Mouse (Mus musculus): Measurements from ENCODE around the gene Armh3. TPM values are rescaled to one million over a fixed set of nuclear protein-coding genes. Genes with fewer than 3 reads are reported as not detected.

The Armh3 gene
- polyA plus RNA-seq, 1 experiment, result 5.6 TPM

GRCm38 (mm10) chr19:46043380-46043779 is 45.1 kb upstream of the Armh3 start:
- TF ChIP-seq CTCF (IDR thresholded peaks at IDR 0.05; ENCODE audit: extremely low read depth, insufficient read depth, insufficient read length, insufficient replicate concordance) (no peak), POLR2A (IDR thresholded peaks at IDR 0.05; ENCODE audit: low read depth, low read length) (no peak)
- H3K27ac ChIP-seq (ENCODE audit: insufficient read depth, low read length), result peak overlapping the region; percentile 55; the same call in 1 of the 2 replicates
- H3K36me3 ChIP-seq (ENCODE audit: control insufficient read depth, insufficient read depth, low read length), result no peaks in the 10 kb centered on the region
- DNase-seq (ENCODE audit: low read depth in 1 of 2, low spot score in 2 of 2), result no peak
- WGBS, result 49% methylated on average over 7 of the region's 7 CpGs
- no peaks in the 10 kb centered on the region for H3K27me3 ChIP-seq (ENCODE audit: control insufficient read depth, insufficient read depth, low read length)
- H3K4me1 ChIP-seq (ENCODE audit: control insufficient read depth, insufficient read depth, insufficient read length), result peaks cover 40% of the 10 kb centered on the region; the same call in 1 of the 2 replicates
- no peak overlapping the region for H3K4me3 ChIP-seq (ENCODE audit: extremely low read depth, insufficient read depth, insufficient read length)

- Histone ChIP-seq H3K4me1 (ENCODE audit: control insufficient read depth, insufficient read depth, insufficient read length) (peaks cover 45% of the 10 kb centered on the region; the same call in 1 of the 2 replicates), H3K27ac (ENCODE audit: insufficient read depth, low read length) (peak overlapping the region; percentile 55), H3K27me3 (ENCODE audit: control insufficient read depth, insufficient read depth, low read length) (no peaks in the 10 kb centered on the region), H3K36me3 (ENCODE audit: control insufficient read depth, insufficient read depth, low read length) (no peaks in the 10 kb centered on the region), H3K4me3 (ENCODE audit: extremely low read depth, insufficient read depth, insufficient read length) (peak overlapping the region; percentile 5; the same call in 1 of the 2 replicates)
- no peak for TF ChIP-seq CTCF (IDR thresholded peaks at IDR 0.05; ENCODE audit: extremely low read depth, insufficient read depth, insufficient read length, insufficient replicate concordance)
- no peak for TF ChIP-seq POLR2A (IDR thresholded peaks at IDR 0.05; ENCODE audit: low read depth, low read length)
- DNase-seq (ENCODE audit: low read depth in 1 of 2, low spot score in 2 of 2), result no peak
- WGBS, result 9% methylated on average over 6 of the region's 6 CpGs
Observed at GRCm38 (mm10) chr19:46042476-46043011, 44.3 kb upstream of the Armh3 start.

GRCm38 (mm10) chr19:46041933-46042475 is 43.7 kb upstream of the Armh3 start:
- Histone ChIP-seq H3K36me3 (ENCODE audit: control insufficient read depth, insufficient read depth, low read length) (no peaks in the 10 kb centered on the region), H3K27ac (ENCODE audit: insufficient read depth, low read length) (peak overlapping the region; percentile 61), H3K27me3 (ENCODE audit: control insufficient read depth, insufficient read depth, low read length) (no peaks in the 10 kb centered on the region), H3K4me1 (ENCODE audit: control insufficient read depth, insufficient read depth, insufficient read length) (peaks cover 49% of the 10 kb centered on the region; the same call in 1 of the 2 replicates), H3K4me3 (ENCODE audit: extremely low read depth, insufficient read depth, insufficient read length) (peak overlapping the region; percentile 5; the same call in 1 of the 2 replicates)
- no peak for TF ChIP-seq POLR2A (IDR thresholded peaks at IDR 0.05; ENCODE audit: low read depth, low read length)
- no peak for TF ChIP-seq CTCF (IDR thresholded peaks at IDR 0.05; ENCODE audit: extremely low read depth, insufficient read depth, insufficient read length, insufficient replicate concordance)
- peak in 1 of 2 experiments; percentile 41 for DNase-seq (ENCODE audit: low read depth in 1 of 2, low spot score in 2 of 2)
- WGBS, result 3% methylated on average over 14 of the region's 14 CpGs

GRCm38 (mm10) chr19:46041299-46041932 is 43.1 kb upstream of the Armh3 start:
- Histone ChIP-seq H3K4me1 (ENCODE audit: control insufficient read depth, insufficient read depth, insufficient read length) (peaks cover 49% of the 10 kb centered on the region; the same call in 1 of the 2 replicates), H3K27ac (ENCODE audit: insufficient read depth, low read length) (peak overlapping the region; percentile 61), H3K27me3 (ENCODE audit: control insufficient read depth, insufficient read depth, low read length) (no peaks in the 10 kb centered on the region), H3K4me3 (ENCODE audit: extremely low read depth, insufficient read depth, insufficient read length) (no peak overlapping the region; the same call in 1 of the 2 replicates), H3K36me3 (ENCODE audit: control insufficient read depth, insufficient read depth, low read length) (no peaks in the 10 kb centered on the region)
- DNase-seq (ENCODE audit: low read depth in 1 of 2, low spot score in 2 of 2), result peak in 1 of 2 experiments; percentile 30
- 15% methylated on average over 7 of the region's 7 CpGs for WGBS
- TF ChIP-seq POLR2A (IDR thresholded peaks at IDR 0.05; ENCODE audit: low read depth, low read length), result no peak
- no peak for TF ChIP-seq CTCF (IDR thresholded peaks at IDR 0.05; ENCODE audit: extremely low read depth, insufficient read depth, insufficient read length, insufficient replicate concordance)

- peak overlapping the region; percentile 96 for H3K27ac ChIP-seq (ENCODE audit: insufficient read depth, low read length)
- H3K4me1 ChIP-seq (ENCODE audit: control insufficient read depth, insufficient read depth, insufficient read length), result peaks cover 45% of the 10 kb centered on the region; the same call in 1 of the 2 replicates
- TF ChIP-seq POLR2A (IDR thresholded peaks at IDR 0.05; ENCODE audit: low read depth, low read length), result no peak
- no peak for TF ChIP-seq CTCF (IDR thresholded peaks at IDR 0.05; ENCODE audit: extremely low read depth, insufficient read depth, insufficient read length, insufficient replicate concordance)
- H3K4me3 ChIP-seq (ENCODE audit: extremely low read depth, insufficient read depth, insufficient read length), result peak overlapping the region; percentile 78; the same call in 1 of the 2 replicates
- H3K27me3 ChIP-seq (ENCODE audit: control insufficient read depth, insufficient read depth, low read length), result no peaks in the 10 kb centered on the region
- peaks cover 9% of the 10 kb centered on the region for H3K36me3 ChIP-seq (ENCODE audit: control insufficient read depth, insufficient read depth, low read length)
- WGBS, result 19% methylated on average over 14 of the region's 14 CpGs
- DNase-seq (ENCODE audit: low read depth in 1 of 2, low spot score in 2 of 2), result peak in 1 of 2 experiments; percentile 42
Observed at GRCm38 (mm10) chr19:46040149-46040902, 42.0 kb upstream of the Armh3 start.

DNA sequence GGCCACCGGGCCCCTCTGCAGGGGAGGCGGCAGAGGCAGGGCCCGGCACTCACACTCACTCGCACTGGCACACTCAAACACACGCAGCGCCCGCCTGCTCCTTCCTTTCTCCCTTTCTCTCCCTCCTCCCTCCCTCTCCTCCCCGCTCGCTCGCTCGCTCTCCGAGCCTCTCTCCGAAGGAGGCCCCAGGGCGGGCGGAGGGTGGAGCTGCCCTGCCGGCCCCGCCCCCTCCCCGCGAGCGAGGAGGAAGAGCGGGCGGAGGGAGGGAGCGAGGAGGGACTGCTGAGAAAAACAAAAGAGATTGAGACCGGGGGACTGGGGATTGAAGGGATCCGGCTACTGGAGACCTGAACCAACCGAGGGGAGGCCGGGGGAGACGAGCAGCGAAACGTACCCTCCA is 41.2 kb upstream of the Armh3 start:
- Histone ChIP-seq H3K36me3 (ENCODE audit: control insufficient read depth, insufficient read depth, low read length) (peaks cover 18% of the 10 kb centered on the region), H3K27me3 (ENCODE audit: control insufficient read depth, insufficient read depth, low read length) (no peaks in the 10 kb centered on the region), H3K4me1 (ENCODE audit: control insufficient read depth, insufficient read depth, insufficient read length) (peaks cover 45% of the 10 kb centered on the region; the same call in 1 of the 2 replicates), H3K4me3 (ENCODE audit: extremely low read depth, insufficient read depth, insufficient read length) (peak overlapping the region; percentile 78), H3K27ac (ENCODE audit: insufficient read depth, low read length) (peak overlapping the region; percentile 96)
- TF ChIP-seq CTCF (IDR thresholded peaks at IDR 0.05; ENCODE audit: extremely low read depth, insufficient read depth, insufficient read length, insufficient replicate concordance) (no peak), POLR2A (IDR thresholded peaks at IDR 0.05; ENCODE audit: low read depth, low read length) (peak; percentile 26; the same call in 1 of the 2 replicates)
- peak; percentile 65 to 91 for DNase-seq (ENCODE audit: low read depth in 1 of 2, low spot score in 2 of 2)
- WGBS, result under 1% methylated on average over 21 of the region's 30 CpGs
